Mouse (Mus musculus) heart, adult 2 months (tissue): ENCODE results near the gene Fndc3c1.

Source experiments
- EP300 ChIP-seq: fragments of 200-500 bp; IDR thresholded peaks from 2 replicates; pipeline ENCODE4 v1.6.1; 2011; ENCODE audit warnings: low read depth, low read length, control low read depth; ENCODE audit not compliant: insufficient read depth
- POLR2A ChIP-seq: fragments of 200-500 bp; IDR thresholded peaks from 2 replicates; pipeline ENCODE4 v1.6.1; 2011; ENCODE audit warnings: mild to moderate bottlenecking, low read depth, low read length, control low read depth; ENCODE audit not compliant: insufficient read depth

DNA sequence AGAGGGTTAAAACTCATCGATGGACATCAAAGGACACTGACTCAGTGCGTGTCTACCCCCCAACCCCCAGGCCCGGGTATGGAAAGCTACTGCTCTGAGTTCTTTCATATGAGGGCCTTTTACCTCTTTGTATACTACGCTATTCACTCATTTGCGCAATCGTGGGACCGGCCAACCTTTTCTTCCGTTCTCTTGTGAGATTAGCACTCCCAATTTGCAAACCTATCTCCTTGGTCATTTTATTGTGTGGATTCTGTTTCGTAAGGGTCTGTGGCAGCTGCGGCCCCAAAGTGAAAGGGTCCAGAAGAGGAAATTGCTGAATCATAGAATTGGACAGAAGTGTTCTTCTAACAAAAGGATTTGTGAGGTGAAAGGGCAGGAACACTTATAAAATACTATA lies 1.2 kb upstream of the Fndc3c1 start:
- TF ChIP-seq POLR2A (no peak), EP300 (no peak)
